Mouse (Mus musculus) kidney, embryonic 16.5 days (tissue): ENCODE measurements around the gene Gp9. TPM values are rescaled to one million over a fixed set of nuclear protein-coding genes. Genes with fewer than 3 reads are reported as not detected.

Experiments used
- ATAC-seq: fragments of 200-750 bp; cut with Nextera tagmentation; 2 replicates; pipeline ENCODE4 v1.8.0; 2017; ENCODE audit warnings: moderate TSS enrichment; ENCODE audit not compliant: low FRiP score, low TSS enrichment
- H3K27ac ChIP-seq: fragments of 300-500 bp; sonication (generic); 2 replicates; pipeline ENCODE4 v1.5.1; 2014; ENCODE audit warnings: low read length
- H3K27me3 ChIP-seq: fragments of 300-500 bp; sonication (generic); 2 replicates; pipeline ENCODE4 v1.6.1; 2014; ENCODE audit warnings: low read length, control low read depth, mixed read lengths; ENCODE audit not compliant: insufficient read depth
- H3K36me3 ChIP-seq: fragments of 300-500 bp; sonication (generic); 2 replicates; pipeline ENCODE4 v1.6.1; 2014; ENCODE audit warnings: low read length, control low read depth, mixed read lengths; ENCODE audit not compliant: insufficient read depth
- H3K4me1 ChIP-seq: fragments of 300-500 bp; sonication (generic); 2 replicates; pipeline ENCODE4 v1.6.1; 2014; ENCODE audit warnings: low read length, control low read depth, mixed read lengths; ENCODE audit not compliant: insufficient read depth
- H3K4me2 ChIP-seq: fragments of 300-500 bp; sonication (generic); replicated peaks from 2 replicates; pipeline ENCODE4 v1.6.1; 2014; ENCODE audit warnings: low read depth, low read length
- H3K4me3 ChIP-seq: fragments of 300-500 bp; sonication (generic); 2 replicates; pipeline ENCODE4 v1.5.1; 2014; ENCODE audit warnings: mild to moderate bottlenecking, low read length
- H3K9ac ChIP-seq: fragments of 300-500 bp; sonication (generic); replicated peaks from 2 replicates; pipeline ENCODE4 v1.6.1; 2014; ENCODE audit warnings: low read length
- H3K9me3 ChIP-seq: fragments of 300-500 bp; sonication (generic); 2 replicates; pipeline ENCODE4 v1.6.1; 2016; ENCODE audit warnings: low read length, control low read depth
- WGBS: fragments of 180-500 bp; shearing (Covaris S2); extraction: QIAGEN DNeasy Blood & Tissue Kit; methylation state at CpG from one replicate; pipeline ENCODE4 v1.1.7; 2014; 5-methylcytosine and 5-hydroxymethylcytosine counted together
- polyA plus RNA-seq: library from polyadenylated mRNA; unstranded; fragments of >200 nt; fragmentation: Nextera tagmentation; extraction: Ambion mirVana; gene quantifications from 2 replicates; pipeline ENCODE4 v1.2.1, GENCODE M21; 2015

Gp9 gene
- polyA plus RNA-seq, 1 experiment from 2014 or later, result 1.6 TPM

GRCm38 (mm10) chr6:87793821-87794510 lies 16.1 kb downstream of the Gp9 start:
- peaks cover 27% of the 10 kb centered on the region for H3K4me1 ChIP-seq
- WGBS, result 94% methylated on average over 10 of the region's 10 CpGs
- no peak for ATAC-seq
- no peak overlapping the region for H3K4me3 ChIP-seq
- H3K4me2 ChIP-seq, result no peak overlapping the region
- H3K9ac ChIP-seq, result no peak overlapping the region
- H3K27ac ChIP-seq, result no peak overlapping the region
- peaks cover 8% of the 10 kb centered on the region for H3K36me3 ChIP-seq
- H3K9me3 ChIP-seq, result no peaks in the 10 kb centered on the region
- H3K27me3 ChIP-seq, result no peaks in the 10 kb centered on the region

GRCm38 (mm10) chr6:87795385-87796150 lies 17.7 kb downstream of the Gp9 start:
- no peaks in the 10 kb centered on the region for H3K27me3 ChIP-seq
- H3K9ac ChIP-seq, result no peak overlapping the region
- WGBS, result 79% methylated on average over 6 of the region's 6 CpGs
- no peak overlapping the region for H3K4me2 ChIP-seq
- no peaks in the 10 kb centered on the region for H3K9me3 ChIP-seq
- no peak for ATAC-seq
- no peak overlapping the region for H3K4me3 ChIP-seq
- peaks cover 14% of the 10 kb centered on the region; the same call in 1 of the 2 replicates for H3K4me1 ChIP-seq
- H3K27ac ChIP-seq, result no peak overlapping the region
- peaks cover 8% of the 10 kb centered on the region for H3K36me3 ChIP-seq

- WGBS, result 91% methylated on average over 6 of the region's 6 CpGs
- no peak for ATAC-seq
- Histone ChIP-seq H3K4me2 (no peak overlapping the region), H3K9ac (no peak overlapping the region), H3K4me1 (peaks cover 6% of the 10 kb centered on the region; the same call in 1 of the 2 replicates), H3K27me3 (no peaks in the 10 kb centered on the region), H3K9me3 (no peaks in the 10 kb centered on the region), H3K36me3 (peaks cover 8% of the 10 kb centered on the region), H3K27ac (no peak overlapping the region), H3K4me3 (no peak overlapping the region)
Measured at GRCm38 (mm10) chr6:87796251-87796880, 18.5 kb downstream of the Gp9 start.

GRCm38 (mm10) chr6:87797321-87797720 lies 19.4 kb downstream of the Gp9 start:
- WGBS, result 20% methylated on average over 2 of the region's 2 CpGs
- no peak overlapping the region for H3K4me2 ChIP-seq
- peaks cover 5% of the 10 kb centered on the region; the same call in 1 of the 2 replicates for H3K4me1 ChIP-seq
- no peak overlapping the region for H3K27ac ChIP-seq
- no peaks in the 10 kb centered on the region for H3K27me3 ChIP-seq
- no peak overlapping the region for H3K4me3 ChIP-seq
- H3K36me3 ChIP-seq, result peaks cover 3% of the 10 kb centered on the region
- no peaks in the 10 kb centered on the region for H3K9me3 ChIP-seq
- peak; percentile 43 for ATAC-seq
- no peak overlapping the region for H3K9ac ChIP-seq

- ATAC-seq, result no peak
- 92% methylated on average over 6 of the region's 6 CpGs for WGBS
- H3K27me3 ChIP-seq, result no peaks in the 10 kb centered on the region
- no peak overlapping the region for H3K4me3 ChIP-seq
- no peak overlapping the region for H3K27ac ChIP-seq
- H3K9ac ChIP-seq, result no peak overlapping the region
- H3K4me2 ChIP-seq, result no peak overlapping the region
- no peaks in the 10 kb centered on the region for H3K36me3 ChIP-seq
- no peaks in the 10 kb centered on the region for H3K9me3 ChIP-seq
- H3K4me1 ChIP-seq, result peaks cover 5% of the 10 kb centered on the region; the same call in 1 of the 2 replicates
Measured at GRCm38 (mm10) chr6:87799576-87799975, 21.7 kb downstream of the Gp9 start.

- Histone ChIP-seq H3K4me3 (no peak overlapping the region), H3K9me3 (no peaks in the 10 kb centered on the region), H3K27me3 (no peaks in the 10 kb centered on the region), H3K27ac (no peak overlapping the region), H3K4me1 (peaks cover 7% of the 10 kb centered on the region; the same call in 1 of the 2 replicates), H3K9ac (no peak overlapping the region), H3K36me3 (no peaks in the 10 kb centered on the region), H3K4me2 (no peak overlapping the region)
- 86% methylated on average over 6 of the region's 7 CpGs for WGBS
- no peak for ATAC-seq
Measured at GRCm38 (mm10) chr6:87802462-87802861, 24.6 kb downstream of the Gp9 start.

- no peak for ATAC-seq
- no peak overlapping the region for H3K4me3 ChIP-seq
- 84% methylated on average over 1 of the region's 1 CpGs for WGBS
Measured at GRCm38 (mm10) chr6:87804036-87804435, 26.2 kb downstream of the Gp9 start.

GRCm38 (mm10) chr6:87804886-87805285 lies 27.0 kb downstream of the Gp9 start:
- Histone ChIP-seq H3K9ac (no peak overlapping the region), H3K4me1 (peaks cover 10% of the 10 kb centered on the region), H3K27me3 (no peaks in the 10 kb centered on the region), H3K4me3 (no peak overlapping the region), H3K27ac (no peak overlapping the region), H3K36me3 (no peaks in the 10 kb centered on the region), H3K9me3 (no peaks in the 10 kb centered on the region), H3K4me2 (no peak overlapping the region)
- ATAC-seq, result no peak
- WGBS, result 58% methylated on average over 7 of the region's 7 CpGs

More at GRCm38 (mm10) chr6:87804036-87804435, 26.2 kb downstream of the Gp9 start:
- H3K4me1 ChIP-seq, result 0 out of 2 replicates have a peak, but pooled peaks cover 4% of the 10 kb centered on the region
- H3K4me2 ChIP-seq, result no peak overlapping the region
- no peaks in the 10 kb centered on the region for H3K27me3 ChIP-seq
- no peak overlapping the region for H3K9ac ChIP-seq
- no peaks in the 10 kb centered on the region for H3K36me3 ChIP-seq
- no peak overlapping the region for H3K27ac ChIP-seq
- H3K9me3 ChIP-seq, result no peaks in the 10 kb centered on the region

GRCm38 (mm10) chr6:87805448-87805847 lies 27.6 kb downstream of the Gp9 start:
- 89% methylated on average over 7 of the region's 7 CpGs for WGBS
- H3K27me3 ChIP-seq, result no peaks in the 10 kb centered on the region
- peaks cover 15% of the 10 kb centered on the region for H3K4me1 ChIP-seq
- H3K9me3 ChIP-seq, result no peaks in the 10 kb centered on the region
- H3K36me3 ChIP-seq, result no peaks in the 10 kb centered on the region
- no peak overlapping the region for H3K27ac ChIP-seq
- H3K9ac ChIP-seq, result no peak overlapping the region
- ATAC-seq, result no peak
- no peak overlapping the region for H3K4me2 ChIP-seq
- H3K4me3 ChIP-seq, result no peak overlapping the region
